18 mouse cellular contexts compared by ENCODE assay signal in genomic region chr4:129122719-129123118, GRCm38 (mm10). TPM values are rescaled to one million over a fixed set of nuclear protein-coding genes. Genes with fewer than 3 reads are reported as not detected.
"Had no signal": no experiment of that assay in that cellular context is flagged by ENCODE, and none has a peak within 500 bp of the region (broad histone marks: within the 10 kb centered on the region; RNA-seq: fewer than 3 reads in every experiment).

No protein-coding gene starts in this region.

- ATAC-seq: liver, embryonic 12.5 days had no signal

- H3K9me3 ChIP-seq: limb, embryonic 15.5 days; liver, embryonic 12.5 days; midbrain, embryonic 10.5 days; neural tube, embryonic 13.5 days had no signal

- H3K27ac ChIP-seq: kidney, postnatal 0 days; limb, embryonic 15.5 days; liver, embryonic 12.5 days; midbrain, embryonic 10.5 days; neural tube, embryonic 13.5 days had no signal

- H3K4me2 ChIP-seq: limb, embryonic 15.5 days; liver, embryonic 12.5 days; lung, embryonic 14.5 days; neural tube, embryonic 13.5 days had no signal

- H3K4me3 ChIP-seq: limb, embryonic 15.5 days; liver, embryonic 12.5 days; midbrain, embryonic 10.5 days; neural tube, embryonic 13.5 days had no signal

- H3K36me3 ChIP-seq: limb, embryonic 15.5 days; liver, embryonic 12.5 days; midbrain, embryonic 10.5 days; neural tube, embryonic 13.5 days had no signal

- DNase-seq: kidney, adult 9 months; kidney, postnatal 36 days; lung, embryonic 14.5 days; lung, postnatal 10 days; right cerebral cortex, adult 18-20 months; right cerebral cortex, postnatal 25 days; thymus, postnatal 36 days had no signal

- H3K9ac ChIP-seq: limb, embryonic 15.5 days; liver, embryonic 12.5 days; lung, embryonic 14.5 days; neural tube, embryonic 13.5 days had no signal

RNA-seq across cellular contexts. Expression of gene Hpca, which starts 0.9 kb away (rescaled TPM):
- total RNA-seq: megakaryocyte, adult 5-6 weeks; monocyte, adult 5-6 weeks had no signal

RNA-seq across cellular contexts. Expression of gene Fndc5, which starts 14.1 kb away (rescaled TPM):
- total RNA-seq: monocyte, adult 5-6 weeks had no signal

RNA-seq across cellular contexts. Expression of gene Tmem54, which starts 17.4 kb away (rescaled TPM):
- total RNA-seq: layer of hippocampus, adult 8-10 months; left cerebral cortex, adult 18-20 months; left cerebral cortex, postnatal 10 days; megakaryocyte, adult 5-6 weeks; monocyte, adult 5-6 weeks had no signal
- polyA plus RNA-seq: midbrain, embryonic 14.5 days; neural tube, embryonic 13.5 days had no signal
